Mouse (Mus musculus): ENCODE data around the gene Ccdc158.

Ccdc158 gene

DNA sequence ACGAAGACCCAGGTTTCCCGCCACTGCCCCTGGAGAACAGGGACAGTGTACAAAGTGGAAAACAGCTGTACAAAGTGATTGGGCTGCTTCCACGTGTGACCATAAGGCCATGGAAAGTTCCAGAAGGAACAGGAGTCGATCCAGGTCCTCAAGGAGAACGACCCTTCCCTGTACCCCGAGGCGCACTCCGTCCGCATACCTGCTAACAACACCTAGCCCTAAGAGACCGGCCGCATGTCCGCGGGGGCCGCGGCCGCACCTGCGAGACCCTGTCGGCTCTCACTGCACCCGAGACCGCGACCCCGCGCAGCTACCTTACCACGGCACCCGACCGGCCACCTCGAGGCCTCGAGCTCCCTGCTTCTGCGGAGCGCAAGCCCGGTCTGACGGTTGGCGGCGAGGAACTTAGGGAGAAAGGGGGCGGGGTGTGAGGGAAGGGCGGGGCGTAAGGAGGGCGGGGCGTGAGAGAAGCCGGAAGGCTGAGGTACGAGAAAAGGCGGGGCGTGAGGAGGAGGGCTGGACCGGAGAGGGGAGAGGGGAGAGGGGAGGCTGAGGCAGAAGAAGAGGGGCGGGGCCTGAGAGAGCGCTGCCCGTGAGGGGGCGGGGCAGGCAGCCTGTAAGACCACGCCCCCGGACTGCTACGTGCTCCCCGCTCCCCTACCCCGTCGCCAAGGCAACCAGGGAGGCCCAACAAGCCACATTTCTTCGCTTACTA, at the start of gene Ccdc158:
TSS of gene Ccdc158 (minus strand) at position 413 of the 715 bp plus-strand sequence.
- peak; percentile 76 for DNase-seq

DNA sequence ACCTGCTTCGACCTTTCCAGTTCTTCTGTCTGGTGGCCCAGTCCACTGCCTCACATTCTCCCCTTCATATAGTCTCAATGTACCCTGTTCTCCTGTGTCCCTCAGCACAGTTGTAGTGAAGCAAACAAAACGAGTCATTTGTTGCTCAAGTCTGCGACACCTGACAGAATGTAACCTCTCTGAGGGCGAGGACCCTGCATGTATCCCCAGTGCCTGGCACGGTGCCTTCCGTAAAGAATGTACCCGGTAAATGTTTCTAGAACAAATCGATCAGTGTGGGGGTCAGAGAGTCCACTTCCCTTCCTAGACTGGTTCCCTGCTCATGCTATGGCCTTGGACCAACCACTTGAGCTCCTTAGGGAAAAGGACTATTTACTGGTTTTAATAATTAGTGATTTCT, 46.5 kb upstream of the Ccdc158 start:
- DNase-seq: no peak

DNA sequence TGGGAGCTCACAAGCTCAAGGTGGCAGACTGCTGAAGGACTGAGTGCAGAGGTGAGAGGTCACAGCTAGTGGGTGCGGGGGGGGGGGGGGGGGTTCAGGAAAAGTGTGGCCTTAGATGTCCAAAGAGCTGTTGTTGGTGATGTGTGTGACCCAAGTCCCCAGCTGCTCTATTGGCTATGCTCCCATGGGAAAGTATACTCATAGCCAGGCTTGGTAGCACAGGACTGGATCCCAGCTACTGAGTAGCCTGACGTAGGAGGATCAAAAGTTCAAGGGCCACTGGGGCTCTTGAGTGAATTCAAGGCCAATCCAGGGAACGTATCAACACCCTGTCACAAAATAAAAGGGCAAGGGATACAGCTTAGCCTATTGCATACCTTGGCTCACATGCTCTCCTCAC, 43.8 kb upstream of the Ccdc158 start:
- peak; percentile 67 for DNase-seq

DNA sequence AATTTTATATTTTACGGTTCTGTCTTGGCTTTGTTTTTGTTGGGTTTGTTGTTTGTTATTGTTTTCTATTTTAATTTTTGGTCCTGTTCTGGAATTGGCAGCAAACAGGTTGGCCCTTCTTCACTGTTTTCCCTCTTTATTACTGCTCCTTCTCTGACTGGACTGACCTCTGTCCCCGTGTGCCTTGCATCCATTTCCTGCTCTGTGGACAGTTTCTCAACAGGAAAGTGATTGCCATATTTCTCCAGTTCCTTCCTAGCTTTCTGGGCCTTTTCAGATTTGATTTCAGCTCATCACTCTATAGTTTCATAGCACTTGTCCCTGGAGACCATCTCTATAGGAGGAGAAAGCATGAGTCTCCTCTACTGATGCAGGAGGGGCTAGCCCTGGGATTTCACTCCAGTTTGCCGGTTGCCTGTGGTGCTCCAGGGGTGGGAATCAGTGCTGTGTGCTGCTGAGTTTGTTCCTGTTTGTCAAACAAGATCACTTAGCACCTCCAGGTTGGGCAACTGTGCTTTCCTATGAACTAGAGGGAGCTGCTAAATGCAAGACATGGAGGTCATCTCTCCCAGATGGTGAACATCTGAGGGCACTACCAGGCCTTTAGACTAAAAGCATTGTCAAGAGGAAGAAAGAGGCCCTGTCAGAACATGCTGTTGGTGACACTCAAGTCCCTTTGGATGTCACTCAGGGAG, 42.7 kb upstream of the Ccdc158 start:
- peak; percentile 60 for DNase-seq

DNA sequence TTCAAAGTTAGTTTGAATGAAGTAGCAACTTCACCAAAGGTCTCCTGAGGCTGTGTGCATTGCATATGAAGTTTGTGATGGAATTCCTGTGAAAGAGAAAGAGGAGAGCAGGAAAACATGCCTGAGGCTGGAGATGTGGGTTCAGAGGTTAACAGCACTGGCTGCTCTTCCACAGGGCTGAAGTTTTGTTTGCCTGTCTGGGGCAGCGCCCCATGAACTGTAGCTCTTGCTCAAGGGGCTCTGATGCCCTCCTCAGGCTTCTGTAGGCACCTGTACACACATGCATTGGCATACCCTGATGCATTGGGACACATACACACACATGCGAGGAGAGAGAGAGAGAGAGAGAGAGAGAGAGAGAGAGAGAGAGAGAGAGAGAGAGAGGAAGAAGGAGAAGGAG, 40.8 kb upstream of the Ccdc158 start:
- no peak for DNase-seq

DNA sequence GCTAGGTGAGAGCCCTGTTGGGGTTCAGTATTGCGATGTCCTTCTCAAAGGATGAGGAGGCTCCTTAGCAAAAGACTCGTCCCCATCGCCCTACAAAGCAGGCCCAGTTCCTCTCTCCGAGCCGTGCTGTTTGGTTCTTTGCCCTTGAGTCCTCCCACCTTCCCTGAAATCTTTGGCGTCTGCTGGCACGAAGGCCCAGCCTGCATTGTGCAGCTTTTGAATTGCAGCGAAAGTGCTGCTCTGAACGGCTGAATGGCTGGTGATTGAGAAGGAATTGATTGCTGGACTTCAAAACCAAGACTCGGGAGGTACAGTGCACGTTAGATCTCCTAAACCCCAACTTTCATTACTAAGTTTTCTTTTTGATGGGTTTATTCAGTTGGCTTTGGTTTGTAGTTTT, 40.2 kb upstream of the Ccdc158 start:
- DNase-seq: no peak

DNA sequence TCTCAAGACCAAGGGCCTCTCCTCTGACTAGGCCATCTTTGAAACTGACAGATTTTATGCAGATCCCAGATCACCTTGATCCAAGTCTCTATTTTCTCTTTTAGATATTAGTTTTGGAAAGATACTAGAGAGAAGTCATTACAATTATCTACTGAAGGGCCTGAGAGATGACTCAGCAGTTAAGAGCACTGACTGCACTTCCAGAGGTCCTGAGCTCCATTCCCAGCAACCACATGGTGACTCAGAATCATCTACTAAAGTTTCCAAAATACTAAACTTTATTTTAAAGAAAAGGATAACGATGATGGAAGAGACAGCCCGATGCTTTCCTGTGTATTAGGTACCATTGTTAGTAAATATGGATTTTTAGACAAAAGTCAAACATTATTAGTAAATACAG, 39.8 kb upstream of the Ccdc158 start:
- no peak for DNase-seq

DNA sequence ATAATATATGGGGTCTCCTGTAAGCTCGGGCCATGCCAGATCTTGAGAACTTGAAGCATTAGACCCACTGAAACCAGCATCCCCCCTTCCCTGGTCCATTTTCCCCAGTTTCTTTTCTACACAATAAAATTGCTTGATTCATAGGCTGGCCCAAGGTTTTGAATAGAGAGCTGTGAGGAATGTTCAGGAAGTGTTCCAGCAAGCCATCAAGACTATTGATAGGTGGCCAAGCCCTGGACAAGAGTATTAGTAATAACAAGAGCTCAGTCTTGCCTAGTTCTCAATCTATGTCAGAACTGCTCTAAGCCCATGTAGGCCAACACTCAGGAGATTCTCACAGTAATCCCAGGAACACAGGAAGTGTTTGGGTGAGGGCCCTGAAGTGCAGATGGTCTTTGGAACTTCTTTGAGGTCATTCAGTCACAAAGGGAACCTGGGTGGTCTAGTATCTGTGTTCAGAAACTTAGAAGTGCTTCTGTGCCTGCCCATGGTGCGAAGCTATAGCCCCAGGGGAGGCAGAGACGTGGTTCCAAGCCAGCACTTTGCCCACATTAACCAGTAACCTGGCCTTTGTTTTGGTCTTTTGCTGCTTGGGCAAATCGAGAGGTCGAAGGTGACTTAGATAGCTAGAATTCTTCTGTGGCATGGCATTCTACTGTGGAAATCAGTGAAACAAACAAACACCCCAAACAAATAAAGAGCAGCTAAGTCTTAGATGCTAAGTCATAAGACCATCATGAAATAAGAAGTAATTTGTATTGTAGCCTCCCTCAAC, 37.7 kb upstream of the Ccdc158 start:
- DNase-seq: no peak

DNA sequence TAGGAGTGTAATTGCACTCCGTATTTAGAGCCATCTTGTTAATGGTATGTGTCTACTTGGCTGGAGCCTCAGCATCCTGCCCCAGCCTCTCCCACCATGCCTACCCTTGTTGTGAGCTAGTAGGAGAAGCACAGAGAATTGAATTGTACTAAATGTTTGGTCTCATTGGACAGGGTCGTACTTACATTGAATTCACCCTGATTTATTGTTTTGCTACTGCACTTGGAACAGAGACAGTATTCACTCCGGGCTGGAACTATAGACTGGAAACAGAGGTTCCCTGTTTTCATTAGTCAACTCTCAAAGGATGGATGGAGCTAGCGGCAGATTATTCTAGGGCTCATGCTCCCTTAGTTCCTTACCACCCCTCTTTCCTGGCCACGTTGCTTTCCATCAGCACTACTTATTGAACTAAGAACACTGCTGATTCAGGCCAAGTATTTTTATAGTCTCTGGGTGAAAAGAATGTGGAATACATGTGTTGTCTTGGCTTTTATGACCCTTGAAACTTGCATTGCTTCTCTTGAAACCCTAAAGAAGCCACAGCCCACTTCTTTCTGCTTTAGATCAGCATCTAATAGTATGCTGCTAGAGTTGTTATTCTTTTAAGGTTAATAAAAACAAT, 36.7 kb upstream of the Ccdc158 start:
- no peak for DNase-seq

DNA sequence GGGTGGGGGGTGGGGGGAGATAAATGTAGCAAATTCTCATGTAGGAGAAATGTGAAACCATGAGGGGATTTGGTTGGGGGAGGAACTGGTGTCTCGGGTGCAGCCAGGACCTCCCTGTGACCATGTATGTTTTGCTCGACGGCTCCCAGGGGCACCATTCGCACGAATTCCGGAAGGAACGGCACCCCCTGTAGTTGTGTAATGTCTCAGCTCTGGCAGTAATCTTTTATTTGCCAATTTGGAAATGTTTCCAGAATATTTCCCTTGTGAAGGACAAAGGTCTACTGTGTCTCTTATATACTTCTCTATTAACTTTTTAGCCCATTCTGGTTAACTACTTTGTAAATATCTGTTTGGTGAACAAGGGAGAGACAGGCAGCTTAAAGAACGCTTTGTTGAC, 35.7 kb upstream of the Ccdc158 start:
- DNase-seq: no peak

DNA sequence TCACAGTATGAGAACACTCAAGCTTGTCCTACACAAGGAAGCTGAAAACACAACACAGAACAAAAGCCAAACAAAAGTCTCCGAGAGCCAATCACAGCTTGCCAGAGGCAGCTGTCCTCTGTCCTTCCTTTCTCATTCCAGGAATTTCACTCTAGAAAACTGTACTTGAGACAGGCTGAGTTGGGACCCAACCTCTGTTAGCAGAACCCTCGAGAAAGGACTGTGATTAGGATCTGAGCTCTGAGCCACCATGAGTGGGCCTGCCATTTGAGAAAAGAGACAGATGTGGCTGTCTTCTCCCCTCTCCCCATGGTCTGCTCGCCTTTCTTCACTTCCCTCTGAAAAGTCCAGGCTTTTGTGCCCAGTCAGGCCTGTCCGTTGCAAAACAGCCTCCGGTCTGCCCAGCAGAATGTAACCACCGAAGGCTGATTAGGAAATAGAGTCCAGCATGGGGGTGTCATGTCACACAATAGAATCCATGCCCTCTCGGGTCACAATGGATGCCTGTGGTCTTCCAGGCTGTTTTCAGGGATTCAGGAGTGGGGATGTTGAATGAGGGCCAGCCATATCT, 32.9 kb upstream of the Ccdc158 start:
- DNase-seq: peak; percentile 45

DNA sequence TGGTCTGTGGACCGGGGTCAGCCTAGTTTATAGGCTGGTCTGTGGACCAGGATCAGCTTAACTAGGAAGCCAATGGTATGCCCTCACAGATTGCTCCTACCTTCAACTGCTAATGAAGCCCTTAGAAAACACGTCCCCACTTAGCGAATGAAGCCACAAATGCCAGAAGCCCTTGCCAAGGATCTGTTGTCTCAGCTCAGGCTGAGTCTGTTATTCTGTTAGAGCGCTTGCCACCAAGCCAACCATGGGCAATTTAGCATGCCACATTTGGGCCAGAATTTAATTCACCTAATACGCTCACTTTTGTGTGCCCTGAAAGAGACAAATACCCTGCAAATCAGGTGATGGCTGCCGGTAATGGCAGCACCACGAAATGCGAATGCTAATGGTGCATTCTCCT, 28.6 kb upstream of the Ccdc158 start:
- no peak for DNase-seq

DNA sequence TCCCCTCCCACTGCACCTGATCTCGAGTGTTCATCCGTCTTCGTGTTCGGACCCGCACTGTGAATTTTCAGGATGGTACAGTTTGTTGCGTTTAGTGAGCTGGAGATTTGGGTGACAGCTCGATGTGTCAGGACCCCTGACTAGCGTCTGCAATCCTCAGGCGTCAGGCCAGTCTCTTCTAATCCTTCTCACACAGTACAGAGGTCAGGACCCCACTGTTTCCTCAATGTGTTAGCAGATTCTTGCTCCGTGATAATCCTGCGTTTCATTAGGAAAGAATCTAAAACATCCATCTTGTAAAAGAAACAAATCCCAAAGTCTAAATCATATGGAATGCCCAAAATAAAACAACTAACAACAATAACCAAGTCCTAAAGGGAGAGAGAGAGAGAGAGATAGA, 26.7 kb upstream of the Ccdc158 start:
- DNase-seq: peak; percentile 39

DNA sequence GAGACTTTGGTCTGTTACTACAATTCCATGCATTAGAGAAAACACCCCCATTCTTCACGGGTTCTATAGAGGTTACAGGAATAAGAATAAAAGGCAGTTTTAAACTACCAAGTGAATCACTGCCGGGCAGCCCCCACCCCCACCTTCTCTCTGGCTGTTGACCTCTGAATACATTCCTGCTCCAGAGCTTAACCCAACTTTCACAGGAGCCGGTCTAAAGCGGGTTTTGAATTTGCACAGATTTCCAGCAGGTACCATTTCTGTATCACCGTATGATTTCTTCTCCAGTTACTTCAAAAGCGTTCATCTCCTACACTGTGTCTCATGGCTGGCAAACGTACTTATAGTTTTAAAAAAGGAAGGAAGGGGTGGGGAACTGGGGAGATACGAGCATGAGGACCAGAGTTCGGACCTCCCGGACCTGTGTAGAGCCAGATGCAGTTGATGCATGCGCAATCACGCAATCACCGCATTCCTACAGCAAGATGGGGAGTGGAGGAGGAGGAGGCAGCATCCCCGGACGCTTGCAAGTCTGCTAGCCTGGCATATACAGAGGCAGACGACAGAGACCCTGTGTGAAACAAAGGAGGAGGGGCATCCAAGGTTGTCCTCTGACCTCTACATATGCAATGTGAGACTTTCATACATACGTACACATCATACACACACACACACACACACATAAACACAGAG, 23.9 kb upstream of the Ccdc158 start:
- no peak for DNase-seq

DNA sequence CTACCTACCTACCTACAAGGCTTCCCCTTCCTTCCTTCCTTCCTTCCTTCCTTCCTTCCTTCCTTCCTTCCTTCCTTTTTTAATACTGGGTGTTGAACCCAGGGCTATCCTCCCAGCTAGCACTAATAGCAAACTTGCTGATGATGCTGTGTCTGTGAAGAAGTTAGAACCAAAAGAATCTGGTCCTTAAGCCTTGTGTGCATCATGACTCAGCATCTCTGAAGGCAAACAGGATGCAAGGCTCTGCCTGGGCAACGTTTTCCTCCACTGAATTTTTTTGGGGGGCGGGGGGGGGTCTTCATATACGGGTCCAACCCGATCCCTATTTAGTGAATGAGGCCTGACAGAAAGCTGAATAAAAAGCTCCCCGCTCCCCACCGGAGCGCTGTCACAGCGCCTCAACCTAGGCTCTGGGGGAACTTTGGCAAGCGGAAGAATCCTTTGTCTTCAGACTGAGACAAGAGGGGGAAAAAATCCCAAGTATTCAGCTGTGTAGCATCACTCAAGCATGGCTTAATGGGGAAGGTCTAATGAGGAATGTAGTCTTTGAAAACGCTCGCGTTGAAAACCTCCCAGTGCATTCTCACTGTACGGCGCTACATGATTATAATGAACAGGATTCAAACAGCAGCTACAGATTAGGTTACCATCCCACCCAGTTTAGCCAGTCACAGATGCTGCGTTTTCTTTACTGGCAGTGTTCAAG, 23.2 kb upstream of the Ccdc158 start:
- no peak for DNase-seq

DNA sequence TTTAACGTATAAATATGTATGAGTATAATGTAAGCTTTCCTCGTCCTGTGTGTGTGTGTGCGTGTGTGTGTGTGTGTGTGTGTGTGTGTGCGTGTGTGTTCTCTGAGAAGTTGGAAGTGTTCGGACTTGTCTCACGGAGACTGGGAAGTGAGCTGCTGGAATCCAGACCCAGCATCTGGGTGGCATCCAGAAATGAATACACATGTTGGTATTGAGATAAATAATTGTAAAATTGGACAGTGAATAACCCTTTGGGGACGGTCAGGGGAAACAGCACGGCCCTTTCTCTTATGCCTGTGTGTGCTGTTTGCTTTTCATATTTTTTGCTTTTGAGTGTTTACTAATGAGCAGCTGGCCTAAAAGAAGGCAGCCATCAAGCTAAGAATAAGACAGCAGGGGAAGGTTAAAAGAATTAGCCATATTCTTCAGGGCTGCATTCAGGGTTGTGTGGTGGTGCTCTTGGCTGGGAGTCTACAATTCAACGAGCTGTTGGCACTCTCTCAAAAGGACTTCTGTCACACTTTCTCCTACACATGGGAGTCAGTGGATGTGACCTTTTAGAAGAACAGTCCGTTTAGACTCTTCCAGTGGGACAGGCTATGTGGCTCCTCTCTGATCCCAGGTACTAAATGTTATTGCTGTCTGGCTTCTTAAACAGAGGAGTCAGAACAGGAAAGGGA, 19.4 kb upstream of the Ccdc158 start:
- DNase-seq: peak; percentile 37

DNA sequence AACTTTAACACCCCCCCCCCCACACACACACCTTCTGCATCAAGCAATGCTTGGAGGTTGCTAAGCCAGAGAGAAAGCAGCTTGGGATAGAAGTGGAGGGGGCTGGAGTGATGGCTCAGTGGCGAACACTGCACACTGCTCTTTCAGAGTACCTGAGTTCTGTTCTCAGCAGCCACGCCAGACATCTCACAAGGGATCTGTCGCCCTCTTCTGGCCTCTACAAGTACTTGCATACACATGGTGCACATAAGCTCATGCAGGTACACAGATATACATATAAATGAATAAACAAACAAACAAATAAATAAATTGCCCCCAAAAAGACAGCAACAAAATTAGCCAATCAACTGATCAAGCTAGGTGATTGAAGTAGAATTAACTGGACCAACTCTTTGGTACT, 18.7 kb upstream of the Ccdc158 start:
- no peak for DNase-seq

DNA sequence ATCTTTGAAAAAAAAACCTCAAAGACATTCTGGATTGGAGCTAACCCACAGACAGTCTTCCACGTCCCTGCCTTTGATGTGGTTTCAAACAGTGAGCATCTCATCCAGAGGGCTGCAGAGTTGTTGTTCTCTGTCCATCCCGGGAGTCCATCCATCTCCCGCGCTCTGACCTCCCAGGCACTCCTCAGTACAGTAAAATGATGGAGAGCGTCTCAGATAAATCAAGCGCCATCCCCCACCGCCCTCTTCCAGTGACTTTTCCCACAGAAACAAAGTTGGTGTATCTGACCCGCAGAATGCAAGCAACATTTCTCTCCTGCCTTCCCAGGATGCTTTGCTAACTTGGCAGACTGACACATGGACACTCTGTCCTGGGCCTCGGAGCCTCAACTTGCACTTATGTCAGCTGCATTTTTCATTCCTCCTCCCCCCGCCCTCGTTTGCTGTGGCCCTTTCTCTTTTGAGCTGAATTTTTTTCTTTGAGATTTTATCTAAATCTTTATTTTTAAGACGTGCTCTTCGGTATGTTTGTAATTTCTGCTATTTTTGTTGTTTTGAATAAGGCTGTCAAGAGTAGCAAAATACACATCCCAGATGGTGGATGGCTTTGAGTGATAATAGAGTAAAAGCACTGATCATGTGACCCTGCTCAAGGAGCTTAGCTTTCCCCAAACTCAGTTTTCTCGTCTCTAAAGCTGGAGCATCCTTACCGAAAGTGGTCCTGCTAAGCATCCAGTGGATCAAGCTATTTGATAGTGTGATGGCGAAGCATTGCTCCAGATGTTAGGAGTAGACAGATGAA, 17.3 kb upstream of the Ccdc158 start:
- DNase-seq: peak; percentile 65

DNA sequence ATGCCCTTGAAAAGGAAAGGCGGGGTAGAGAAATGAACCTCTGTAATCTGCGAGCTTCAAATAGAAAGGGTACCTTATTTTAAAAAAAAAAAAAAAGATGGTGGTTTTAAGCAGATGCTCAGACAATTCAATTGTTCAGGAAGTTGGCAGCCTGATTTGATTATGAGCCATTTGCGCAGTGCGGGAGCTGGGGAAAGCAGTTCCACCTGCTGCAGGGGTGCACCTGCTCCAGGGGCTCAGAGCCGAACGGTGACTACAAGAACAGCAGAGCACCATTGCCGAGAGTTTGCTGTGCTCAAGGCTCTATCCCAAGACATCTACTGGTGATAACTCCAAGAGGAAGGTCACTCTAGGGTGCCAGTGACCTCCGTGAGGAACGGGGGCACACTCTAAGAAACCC, 13.5 kb upstream of the Ccdc158 start:
- no peak for DNase-seq

DNA sequence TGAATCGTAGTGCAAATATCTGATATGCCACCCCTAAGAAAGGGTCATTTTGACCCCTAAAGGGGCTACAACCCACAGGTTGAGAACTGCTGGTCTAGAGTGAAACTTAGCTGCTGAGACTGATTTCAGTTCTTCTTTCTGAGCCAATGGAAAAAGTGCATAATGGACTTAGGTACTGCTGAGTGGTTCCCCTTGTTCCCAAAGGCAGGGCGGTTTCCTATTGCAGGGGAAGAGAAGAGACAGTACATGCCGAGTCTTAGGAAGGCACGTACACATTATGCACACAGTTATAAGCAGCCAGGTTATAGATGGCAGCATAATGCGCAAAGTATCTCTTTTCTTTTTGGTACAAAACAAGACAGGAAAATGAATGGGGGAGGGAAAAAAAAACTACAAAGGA, 13.1 kb upstream of the Ccdc158 start:
- no peak for DNase-seq

All from lung, postnatal 14 days (tissue).